Mouse (Mus musculus): ENCODE results near the gene Mecom. TPM values are rescaled to one million over a fixed set of nuclear protein-coding genes. Genes with fewer than 3 reads are reported as not detected.

Mecom gene
- total RNA-seq, 1 experiment = 2.3 TPM

- Histone ChIP-seq H3K4me1 (ENCODE audit: control insufficient read depth in 2 of 2, insufficient read depth in 2 of 2, low read length in 2 of 2, poor library complexity in 1 of 2) (no peaks in the 10 kb centered on the region), H3K27ac (ENCODE audit: insufficient read depth, low read depth, low read length, poor library complexity, severe bottlenecking) (no peak overlapping the region), H3K9me3 (ENCODE audit: control insufficient read depth, insufficient read depth, low read depth, low read length) (no peaks in the 10 kb centered on the region), H3K9ac (ENCODE audit: insufficient read depth, low read depth, low read length, poor library complexity, severe bottlenecking) (no peak overlapping the region), H3K36me3 (ENCODE audit: control insufficient read depth, insufficient read depth, low read length, poor library complexity, severe bottlenecking) (no peaks in the 10 kb centered on the region), H3K4me3 (ENCODE audit: insufficient read depth in 1 of 2, low read depth in 1 of 2, low read length in 2 of 2, poor library complexity in 1 of 2, severe bottlenecking in 1 of 2) (no peak overlapping the region)
- no peak for TF ChIP-seq CHD2 (IDR thresholded peaks at IDR 0.05; ENCODE audit: low read depth, low read length)
- TF ChIP-seq ZC3H11A (IDR thresholded peaks at IDR 0.05; ENCODE audit: borderline replicate concordance, low read depth, low read length) = no peak
- TF ChIP-seq MAFK (IDR thresholded peaks at IDR 0.05; ENCODE audit: insufficient read depth, low read depth, low read length) = no peak
- no peak for TF ChIP-seq ZNF384 (IDR thresholded peaks at IDR 0.05; ENCODE audit: low read depth, low read length)
- no peak for TF ChIP-seq HCFC1 (IDR thresholded peaks at IDR 0.05; ENCODE audit: borderline replicate concordance, insufficient read depth, low read length)
- no peak for DNase-seq (ENCODE audit: low read depth, low spot score)
- in situ Hi-C loops (cut with MboI; ENCODE audit: low sequenced_read_pairs in 2 of 2, unreplicated experiment in 2 of 2) = no loop called here
Observed at GRCm38 (mm10) chr3:30106481-30106880, 441.3 kb downstream of the Mecom start.

- Histone ChIP-seq H3K9ac (ENCODE audit: insufficient read depth, low read depth, low read length, poor library complexity, severe bottlenecking) (no peak overlapping the region), H3K9me3 (ENCODE audit: control insufficient read depth, insufficient read depth, low read depth, low read length) (no peaks in the 10 kb centered on the region), H3K4me3 (ENCODE audit: insufficient read depth in 1 of 2, low read depth in 1 of 2, low read length in 2 of 2, poor library complexity in 1 of 2, severe bottlenecking in 1 of 2) (no peak overlapping the region), H3K27ac (ENCODE audit: insufficient read depth, low read depth, low read length, poor library complexity, severe bottlenecking) (no peak overlapping the region), H3K36me3 (ENCODE audit: control insufficient read depth, insufficient read depth, low read length, poor library complexity, severe bottlenecking) (no peaks in the 10 kb centered on the region), H3K4me1 (ENCODE audit: control insufficient read depth in 2 of 2, insufficient read depth in 2 of 2, low read length in 2 of 2, poor library complexity in 1 of 2) (no peaks in the 10 kb centered on the region)
- TF ChIP-seq MAFK (IDR thresholded peaks at IDR 0.05; ENCODE audit: insufficient read depth, low read depth, low read length) (no peak), ZC3H11A (IDR thresholded peaks at IDR 0.05; ENCODE audit: borderline replicate concordance, low read depth, low read length) (no peak), HCFC1 (IDR thresholded peaks at IDR 0.05; ENCODE audit: borderline replicate concordance, insufficient read depth, low read length) (no peak), ZNF384 (IDR thresholded peaks at IDR 0.05; ENCODE audit: low read depth, low read length) (no peak), CHD2 (IDR thresholded peaks at IDR 0.05; ENCODE audit: low read depth, low read length) (no peak)
- DNase-seq (ENCODE audit: low read depth, low spot score) = no peak
- in situ Hi-C loops (cut with MboI; ENCODE audit: low sequenced_read_pairs in 2 of 2, unreplicated experiment in 2 of 2) = no loop called here
Observed at GRCm38 (mm10) chr3:30105859-30106258, 441.9 kb downstream of the Mecom start.

GRCm38 (mm10) chr3:30105194-30105823 is 442.5 kb downstream of the Mecom start:
- Histone ChIP-seq H3K27ac (ENCODE audit: insufficient read depth, low read depth, low read length, poor library complexity, severe bottlenecking) (no peak overlapping the region), H3K4me3 (ENCODE audit: insufficient read depth in 1 of 2, low read depth in 1 of 2, low read length in 2 of 2, poor library complexity in 1 of 2, severe bottlenecking in 1 of 2) (no peak overlapping the region), H3K36me3 (ENCODE audit: control insufficient read depth, insufficient read depth, low read length, poor library complexity, severe bottlenecking) (no peaks in the 10 kb centered on the region), H3K9me3 (ENCODE audit: control insufficient read depth, insufficient read depth, low read depth, low read length) (no peaks in the 10 kb centered on the region), H3K4me1 (ENCODE audit: control insufficient read depth in 2 of 2, insufficient read depth in 2 of 2, low read length in 2 of 2, poor library complexity in 1 of 2) (no peaks in the 10 kb centered on the region), H3K9ac (ENCODE audit: insufficient read depth, low read depth, low read length, poor library complexity, severe bottlenecking) (no peak overlapping the region)
- DNase-seq (ENCODE audit: low read depth, low spot score) = no peak
- TF ChIP-seq ZNF384 (IDR thresholded peaks at IDR 0.05; ENCODE audit: low read depth, low read length) = no peak
- TF ChIP-seq MAFK (IDR thresholded peaks at IDR 0.05; ENCODE audit: insufficient read depth, low read depth, low read length) = no peak
- TF ChIP-seq HCFC1 (IDR thresholded peaks at IDR 0.05; ENCODE audit: borderline replicate concordance, insufficient read depth, low read length) = no peak
- in situ Hi-C loops (cut with MboI; ENCODE audit: low sequenced_read_pairs in 2 of 2, unreplicated experiment in 2 of 2) = no loop called here

GRCm38 (mm10) chr3:30104515-30105098 is 443.2 kb downstream of the Mecom start:
- Histone ChIP-seq H3K4me3 (ENCODE audit: insufficient read depth in 1 of 2, low read depth in 1 of 2, low read length in 2 of 2, poor library complexity in 1 of 2, severe bottlenecking in 1 of 2) (no peak overlapping the region), H3K9ac (ENCODE audit: insufficient read depth, low read depth, low read length, poor library complexity, severe bottlenecking) (no peak overlapping the region), H3K27ac (ENCODE audit: insufficient read depth, low read depth, low read length, poor library complexity, severe bottlenecking) (no peak overlapping the region), H3K9me3 (ENCODE audit: control insufficient read depth, insufficient read depth, low read depth, low read length) (no peaks in the 10 kb centered on the region), H3K4me1 (ENCODE audit: control insufficient read depth in 2 of 2, insufficient read depth in 2 of 2, low read length in 2 of 2, poor library complexity in 1 of 2) (no peaks in the 10 kb centered on the region), H3K36me3 (ENCODE audit: control insufficient read depth, insufficient read depth, low read length, poor library complexity, severe bottlenecking) (no peaks in the 10 kb centered on the region)
- in situ Hi-C loops (cut with MboI; ENCODE audit: low sequenced_read_pairs in 2 of 2, unreplicated experiment in 2 of 2) = no loop called here
- TF ChIP-seq ZC3H11A (IDR thresholded peaks at IDR 0.05; ENCODE audit: borderline replicate concordance, low read depth, low read length) = no peak
- TF ChIP-seq ZNF384 (IDR thresholded peaks at IDR 0.05; ENCODE audit: low read depth, low read length) = no peak
- TF ChIP-seq CHD2 (IDR thresholded peaks at IDR 0.05; ENCODE audit: low read depth, low read length) = no peak
- no peak for TF ChIP-seq HCFC1 (IDR thresholded peaks at IDR 0.05; ENCODE audit: borderline replicate concordance, insufficient read depth, low read length)
- TF ChIP-seq MAFK (IDR thresholded peaks at IDR 0.05; ENCODE audit: insufficient read depth, low read depth, low read length) = no peak
- DNase-seq (ENCODE audit: low read depth, low spot score) = no peak
